Comparison of ENCODE assay signal across 13 mouse cellular contexts in the genomic region with DNA sequence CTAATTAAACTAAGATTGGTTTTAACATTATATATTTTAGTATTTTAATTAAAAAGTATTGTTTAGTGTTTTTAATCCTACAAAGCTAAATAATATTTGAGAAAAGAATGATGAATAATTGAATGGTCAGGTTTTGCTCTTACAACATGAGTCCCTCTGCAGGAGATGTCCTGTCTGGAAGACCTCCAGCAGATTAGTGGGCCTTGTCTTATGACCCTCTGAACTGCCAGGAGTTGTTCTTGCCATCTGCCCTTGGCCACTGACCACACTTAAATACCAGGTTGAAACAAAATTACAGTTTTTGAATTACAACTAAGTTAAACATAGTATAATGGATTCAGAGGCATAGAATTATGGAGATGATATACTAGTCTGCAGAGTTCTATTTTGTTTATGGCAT.
"Had no signal": no experiment of that assay in that cellular context is flagged by ENCODE, and none has a peak within 500 bp of the region (broad histone marks: within the 10 kb centered on the region; RNA-seq: fewer than 3 reads in every experiment).

No protein-coding gene starts in this region.

- DNase-seq: kidney, adult 8-10 months; kidney, postnatal 10 days; kidney, postnatal 36 days; layer of hippocampus, postnatal 36 days; liver; lung, adult 18-20 months; lung, postnatal 10 days; lung, postnatal 36 days; midbrain, embryonic 14.5 days; right cerebral cortex, adult 18-20 months; right cerebral cortex, postnatal 14 days; right cerebral cortex, postnatal 4 days; thymus, postnatal 25 days had no signal
